Comparison of ENCODE assay signal across 11 mouse cellular contexts in genomic region chr2:33298928-33299327, GRCm38 (mm10).
"Had no signal": no experiment of that assay in that cellular context is flagged by ENCODE, and none has a peak within 500 bp of the region (broad histone marks: within the 10 kb centered on the region; RNA-seq: fewer than 3 reads in every experiment).

No protein-coding gene starts in this region.

- DNase-seq: kidney, adult 18-20 months; layer of hippocampus, adult 9-11 months; lung, adult 18-20 months; lung, postnatal 4 days; right cerebral cortex, postnatal 14 days; thymus, postnatal 4 days had no signal

- H3K4me2 ChIP-seq: kidney, embryonic 15.5 days; limb, embryonic 13.5 days; midbrain, embryonic 12.5 days had no signal

- H3K27me3 ChIP-seq: kidney, embryonic 15.5 days; limb, embryonic 13.5 days; midbrain, embryonic 12.5 days had no signal

- H3K36me3 ChIP-seq: kidney, embryonic 15.5 days; limb, embryonic 13.5 days; midbrain, embryonic 12.5 days had no signal

- H3K9ac ChIP-seq: kidney, embryonic 15.5 days; limb, embryonic 13.5 days; liver, embryonic 14.5 days; midbrain, embryonic 12.5 days had no signal

- H3K4me3 ChIP-seq: kidney, embryonic 15.5 days; limb, embryonic 13.5 days; midbrain, embryonic 12.5 days had no signal

- ATAC-seq: midbrain, embryonic 16.5 days had no signal

- H3K27ac ChIP-seq: kidney, embryonic 15.5 days; limb, embryonic 13.5 days; liver, embryonic 14.5 days; midbrain, embryonic 12.5 days had no signal

- H3K9me3 ChIP-seq: kidney, embryonic 15.5 days; limb, embryonic 13.5 days; midbrain, embryonic 12.5 days had no signal
